Mouse (Mus musculus): ENCODE measurements around the gene Cdh22.

The Cdh22 gene

DNA sequence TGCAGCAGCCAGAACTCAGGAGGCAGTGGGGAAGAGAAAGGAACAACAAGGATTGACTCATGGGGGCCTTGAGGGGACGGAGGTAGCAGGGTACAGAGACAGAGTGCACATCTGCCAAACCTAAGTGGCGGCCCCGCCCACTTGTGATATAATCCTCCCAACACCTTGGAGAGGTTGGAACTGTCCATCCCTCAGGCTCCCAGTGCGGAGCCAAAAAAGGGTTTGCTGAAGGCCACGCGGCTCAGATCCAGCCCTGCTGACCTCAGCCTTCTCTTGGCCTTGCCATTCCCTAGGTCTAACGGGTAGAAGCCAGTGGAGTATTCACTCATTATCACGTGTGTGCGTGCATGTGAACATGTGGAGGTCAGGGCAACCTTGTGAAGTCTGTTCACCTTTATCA lies 154.0 kb downstream of the Cdh22 start:
- DNase-seq (ENCODE audit: low spot score) = no peak

DNA sequence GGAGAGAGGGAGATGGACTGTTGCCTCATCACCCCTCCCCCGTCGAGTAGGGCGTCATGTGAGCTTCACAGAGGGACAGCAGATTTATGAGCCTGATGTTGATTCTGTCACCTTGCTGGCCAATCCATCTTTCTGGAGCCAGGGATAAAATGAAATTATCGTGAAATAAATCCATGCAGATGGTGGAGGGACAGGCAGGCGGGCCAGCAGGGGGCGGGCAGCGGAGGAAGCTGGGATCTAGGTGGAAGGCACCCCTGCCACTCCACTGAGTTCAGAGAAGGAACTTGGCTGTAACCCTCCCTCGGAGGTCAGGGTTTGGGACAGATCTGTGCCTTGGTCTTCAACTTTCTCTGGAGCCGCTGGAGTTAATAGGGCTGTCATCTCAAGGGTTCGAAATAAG lies 156.0 kb downstream of the Cdh22 start:
- DNase-seq (ENCODE audit: low spot score) = no peak

DNA sequence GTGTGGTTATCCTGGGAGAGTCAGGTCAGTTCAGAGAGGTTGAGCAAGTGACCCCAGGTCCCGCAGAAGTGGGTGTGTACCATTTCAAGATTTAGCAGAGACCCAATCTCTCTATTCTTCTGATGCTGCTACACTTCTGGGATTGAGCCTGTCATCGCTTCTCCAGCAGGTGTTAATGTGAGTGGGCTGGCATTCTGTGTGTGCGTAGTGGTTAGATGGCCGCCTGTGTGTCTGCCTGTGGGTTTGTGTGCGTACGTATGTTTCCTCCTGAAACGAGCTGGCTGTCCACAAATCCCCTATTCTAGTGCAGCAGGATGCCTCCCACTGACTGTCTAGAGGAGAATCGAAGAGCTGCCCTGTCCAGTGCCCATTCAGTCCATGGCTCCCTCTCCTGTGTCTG lies 156.6 kb downstream of the Cdh22 start:
- DNase-seq (ENCODE audit: low spot score) = no peak

DNA sequence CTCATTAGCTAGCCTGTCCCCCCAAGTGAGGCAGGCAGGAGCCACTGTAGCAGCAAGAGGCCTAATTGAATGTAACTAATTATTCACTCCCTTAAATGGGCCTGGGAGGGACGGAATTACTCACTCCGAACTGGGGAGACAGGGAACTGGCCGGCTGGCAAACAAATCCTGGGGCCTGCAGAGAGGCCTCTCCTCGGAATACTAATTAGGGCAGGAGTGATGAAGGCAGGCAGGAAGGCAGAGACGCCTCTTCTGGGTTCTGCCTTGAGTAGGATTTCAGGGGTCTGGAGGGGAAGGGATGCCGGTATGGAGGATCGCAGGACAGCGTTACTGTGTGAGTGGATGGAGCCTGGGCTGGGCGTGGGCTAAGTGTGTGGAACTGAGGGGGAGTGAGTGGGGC lies 157.6 kb downstream of the Cdh22 start:
- no peak for DNase-seq (ENCODE audit: low spot score)

DNA sequence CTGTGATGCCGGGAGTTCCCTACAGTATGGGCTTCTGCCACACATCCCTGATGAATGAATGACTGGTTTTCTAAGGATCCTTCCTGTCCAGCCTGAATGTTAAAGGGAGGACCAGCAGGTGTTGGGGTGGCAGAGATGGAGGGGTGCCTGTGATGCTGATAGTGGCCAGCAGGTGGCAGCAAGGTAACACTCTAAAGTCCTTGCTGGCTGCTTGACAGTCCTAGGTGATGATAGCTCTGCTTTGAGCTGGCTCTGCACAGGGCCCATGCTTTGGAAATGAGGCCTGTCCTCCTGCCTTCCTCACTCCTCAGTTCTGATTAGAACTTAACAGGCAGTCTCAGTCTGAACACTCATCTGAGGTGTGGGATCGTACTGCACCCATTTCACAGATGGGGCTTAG lies 159.7 kb downstream of the Cdh22 start:
- peak; percentile 80 for DNase-seq (ENCODE audit: low spot score)

DNA sequence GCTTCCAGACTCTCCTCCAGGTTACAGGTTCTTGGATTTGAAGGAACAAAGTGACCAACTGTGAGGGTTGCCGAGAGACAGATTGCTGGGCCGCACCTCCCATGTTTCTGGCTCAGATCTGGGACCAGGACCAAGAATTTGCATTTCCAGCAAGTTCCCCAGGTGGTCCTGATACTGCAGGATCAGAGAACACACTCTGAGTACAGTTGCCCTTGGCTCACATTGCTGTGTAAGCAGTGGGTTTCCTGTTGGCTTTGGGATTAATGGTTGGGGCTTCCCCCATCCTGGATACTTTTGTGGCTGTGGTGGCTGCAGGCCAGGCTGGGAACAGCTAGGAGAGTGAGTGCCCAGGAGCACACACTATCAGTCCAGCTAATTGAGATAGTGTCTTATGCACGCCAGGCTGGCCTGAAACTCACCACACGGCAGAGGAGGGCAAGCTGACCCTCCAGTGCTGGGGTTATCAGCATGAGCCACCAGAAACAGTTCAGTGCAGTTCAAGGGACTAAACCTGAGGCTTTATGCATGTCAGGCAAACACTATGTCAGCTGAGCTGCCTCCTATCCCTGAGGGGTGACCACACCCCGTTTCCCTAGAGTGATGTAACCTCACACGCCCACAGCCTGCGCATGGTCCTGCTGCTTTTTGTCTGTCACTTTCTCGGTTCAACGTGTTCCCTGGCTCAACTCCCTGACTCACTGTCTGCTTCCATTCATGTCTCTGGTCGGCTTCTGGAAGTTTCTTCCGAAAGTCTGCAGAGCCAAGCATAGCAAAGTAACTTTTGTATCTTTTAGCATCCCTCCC lies 160.4 kb downstream of the Cdh22 start:
- no peak for DNase-seq (ENCODE audit: low spot score)

DNA sequence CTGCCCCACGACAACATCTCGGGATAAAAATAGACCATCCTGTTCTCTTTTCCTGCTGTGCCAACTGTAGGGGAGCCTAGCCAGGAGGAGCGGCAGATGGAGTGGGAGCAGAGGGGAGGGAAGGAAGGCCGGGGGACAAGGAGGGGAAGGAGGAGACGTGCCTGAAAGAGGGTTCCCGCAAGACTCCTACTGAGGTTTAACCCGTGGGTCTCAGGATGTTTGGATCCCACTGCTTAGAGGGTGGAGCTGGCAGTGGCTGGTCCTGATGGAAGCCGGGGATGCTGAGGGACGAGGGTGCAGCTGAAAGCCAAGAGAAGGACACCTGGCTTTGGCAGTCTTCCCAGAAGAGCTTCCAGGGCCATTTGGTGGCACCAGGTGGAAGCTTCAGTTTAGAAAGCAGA lies 161.3 kb downstream of the Cdh22 start:
- no peak for DNase-seq (ENCODE audit: low spot score)

DNA sequence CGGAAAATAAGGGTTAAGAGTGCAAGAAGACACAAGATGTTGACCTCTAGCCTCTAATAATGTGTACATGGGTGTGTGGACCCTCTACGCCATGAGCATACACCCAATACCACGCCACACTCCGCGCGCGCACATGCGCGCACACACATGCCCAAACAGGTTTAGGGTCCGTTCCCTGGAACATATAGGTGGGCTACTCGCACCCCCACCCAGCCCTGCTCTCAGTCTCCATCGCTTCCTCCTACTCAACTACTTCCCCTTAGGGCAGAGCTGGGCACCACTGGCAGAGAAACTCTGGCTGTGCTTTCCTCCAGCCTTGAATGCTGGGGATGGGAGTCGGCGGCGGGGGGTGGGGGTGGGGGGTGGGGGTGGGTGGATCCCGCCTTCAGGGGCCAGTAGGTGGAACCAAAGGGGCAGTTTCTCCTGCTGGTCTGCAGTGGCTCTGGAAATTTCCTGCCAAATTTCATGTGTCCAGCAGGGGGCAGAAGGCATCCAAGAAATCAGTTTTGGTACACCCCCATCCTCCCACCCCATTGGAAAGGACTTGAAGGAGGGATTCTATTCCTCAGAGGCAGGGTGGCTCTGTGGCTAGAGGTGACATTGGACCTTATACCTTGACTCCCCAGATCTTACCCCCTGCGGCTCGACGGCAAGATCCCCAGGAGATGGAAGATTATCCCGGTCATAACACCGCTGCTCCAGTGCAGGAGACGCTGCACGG lies 164.4 kb downstream of the Cdh22 start:
- no peak for DNase-seq (ENCODE audit: low spot score)

DNA sequence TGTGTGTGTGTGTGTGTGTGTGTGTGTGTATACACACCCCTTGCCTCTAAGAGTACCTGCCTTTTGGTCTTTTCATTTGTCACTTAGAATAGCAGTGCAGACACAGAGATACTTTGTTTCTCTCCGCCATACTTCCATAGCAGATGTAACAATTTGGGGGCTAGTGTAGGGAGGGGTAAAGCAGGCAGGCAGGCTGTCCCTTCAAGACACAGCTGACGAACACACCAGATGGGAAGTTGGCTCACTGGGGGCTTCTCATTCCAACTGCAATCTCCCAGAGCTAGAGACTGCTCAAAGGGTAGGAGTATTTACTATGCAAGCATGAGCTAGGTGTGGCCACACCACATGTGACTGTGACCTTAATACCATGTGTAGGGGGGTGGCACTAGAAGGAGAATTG lies 165.8 kb downstream of the Cdh22 start:
- DNase-seq (ENCODE audit: low spot score) = no peak

DNA sequence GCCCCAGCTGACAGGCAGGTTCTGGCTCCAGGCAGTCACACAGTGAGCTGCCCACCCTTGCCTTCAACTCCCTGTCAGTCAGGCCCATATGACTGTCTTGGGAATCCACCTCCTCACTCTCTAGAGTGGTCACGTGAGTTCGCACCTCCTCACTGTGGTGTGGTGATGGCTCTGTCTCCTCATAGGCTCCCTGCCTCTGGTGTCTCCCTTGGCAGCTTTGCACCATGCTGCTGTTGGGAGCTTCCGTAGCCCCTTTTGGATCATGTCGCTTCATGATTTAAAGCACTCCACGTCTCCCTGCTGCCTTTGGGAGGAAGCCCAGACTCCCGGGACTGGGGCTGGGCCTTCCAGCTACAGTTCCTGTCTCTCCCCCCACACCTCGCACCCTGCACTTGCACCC lies 170.2 kb downstream of the Cdh22 start:
- no peak for DNase-seq (ENCODE audit: low spot score)

DNA sequence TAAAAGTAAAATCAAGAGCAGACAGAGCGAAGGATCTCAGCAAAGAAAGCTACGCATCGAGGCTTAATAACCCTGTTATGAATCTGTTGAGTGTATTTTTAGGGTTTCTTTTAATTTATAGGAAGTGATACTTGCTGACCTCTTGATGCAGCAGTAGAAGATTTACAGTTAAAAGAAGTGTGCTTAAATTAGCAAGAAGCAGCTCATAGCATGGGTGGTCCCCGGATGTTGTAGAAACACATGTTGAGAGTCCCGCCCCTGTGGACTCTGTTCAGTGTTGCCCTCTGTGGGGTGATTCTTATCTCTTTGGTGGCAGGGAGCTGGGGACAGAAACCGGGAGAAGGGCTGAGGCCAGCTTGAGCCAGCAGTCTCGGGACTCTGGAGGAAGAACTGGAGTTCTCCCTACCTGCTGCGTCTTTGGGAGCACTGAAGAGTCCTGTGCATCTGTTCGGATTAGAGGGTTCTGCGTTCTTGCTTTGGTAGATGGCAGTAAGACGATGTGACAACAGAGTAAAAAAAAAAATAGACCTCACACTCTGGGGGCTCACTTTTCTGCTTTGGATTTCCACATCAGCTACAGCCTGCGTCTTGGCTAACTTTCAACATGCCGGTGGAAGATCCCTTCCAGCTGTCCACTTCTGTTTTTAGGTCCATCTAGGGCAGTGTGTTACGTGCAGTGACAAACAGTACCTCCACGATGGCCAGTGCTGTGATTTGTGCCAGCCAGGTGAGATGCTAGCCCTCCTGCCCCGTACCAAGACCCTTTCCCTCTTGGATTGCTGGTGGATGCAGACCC lies 172.8 kb downstream of the Cdh22 start:
- no peak for DNase-seq (ENCODE audit: low spot score)
